Mouse (Mus musculus) spleen, postnatal 4 days (tissue): ENCODE data around the gene Crocc.

ENCODE experiments used
- DNase-seq, 2 experiments: peaks; one replicate each; pipeline ENCODE4 v3.0.0; 2022; ENCODE audit warnings: low spot score in 2 of 2

Gene Crocc

GRCm38 (mm10) chr4:141020811-141021613, 39.3 kb downstream of the Crocc start:
- no peak for DNase-seq

DNA sequence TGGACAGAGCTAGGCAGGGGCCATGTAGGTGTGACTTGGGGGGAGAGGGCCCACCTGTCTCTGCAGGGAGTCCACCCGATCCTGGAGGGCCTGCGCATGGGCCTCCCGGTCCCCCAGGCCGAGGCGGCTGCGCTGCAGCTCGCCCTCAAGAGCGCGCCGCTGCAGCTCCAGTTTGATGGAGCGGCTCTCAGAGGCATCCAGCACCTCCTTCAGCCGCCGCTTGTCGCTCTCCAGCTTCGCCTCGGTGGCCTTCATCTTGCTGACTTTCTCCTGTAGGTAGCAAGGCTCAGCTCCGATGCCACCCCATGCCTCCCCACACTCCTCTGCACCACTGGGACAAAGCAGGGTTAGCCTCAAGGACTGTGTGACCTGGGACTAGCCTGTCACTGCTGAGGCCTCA, 40.1 kb downstream of the Crocc start:
- no peak for DNase-seq

DNA sequence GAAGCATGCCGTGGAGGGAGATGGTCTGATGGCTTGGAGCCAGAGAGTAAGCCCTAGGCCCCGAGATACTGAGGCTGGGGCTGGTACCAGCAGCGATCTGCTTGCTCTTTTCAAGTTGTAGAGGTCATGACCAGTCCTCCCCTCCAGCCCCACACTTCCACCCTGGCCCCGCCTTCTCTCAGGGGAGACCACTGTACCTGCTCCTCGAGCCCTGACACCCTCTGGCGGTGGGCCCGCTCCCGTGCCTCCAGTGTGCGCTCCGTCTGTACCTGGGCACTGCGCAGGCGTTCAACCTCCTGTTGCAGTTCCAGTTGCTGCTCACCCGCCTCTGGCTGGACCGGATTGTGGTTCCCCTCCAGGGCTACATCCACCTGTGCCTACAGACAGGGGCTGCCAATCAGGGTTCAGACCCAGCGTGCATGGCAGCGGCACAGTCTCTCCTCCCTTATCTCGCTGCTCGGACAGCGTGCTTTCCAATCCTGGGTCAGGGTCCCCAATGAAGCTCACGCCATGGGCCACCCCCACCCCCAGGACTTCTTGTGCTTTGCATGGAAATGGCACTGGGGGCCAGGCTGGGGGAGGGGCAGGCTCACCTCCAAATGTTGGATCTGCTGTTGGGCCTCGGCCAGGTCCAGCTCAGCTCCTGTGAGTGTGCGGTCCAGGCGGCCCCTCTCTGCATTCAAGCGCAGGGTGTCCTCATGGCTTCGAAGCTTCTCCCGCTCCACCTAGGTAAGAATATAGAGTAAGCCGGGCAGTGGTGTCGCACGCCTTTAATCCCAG, 42.5 kb downstream of the Crocc start:
- DNase-seq = no peak

GRCm38 (mm10) chr4:141016311-141016710, 44.0 kb downstream of the Crocc start:
- no peak for DNase-seq

DNA sequence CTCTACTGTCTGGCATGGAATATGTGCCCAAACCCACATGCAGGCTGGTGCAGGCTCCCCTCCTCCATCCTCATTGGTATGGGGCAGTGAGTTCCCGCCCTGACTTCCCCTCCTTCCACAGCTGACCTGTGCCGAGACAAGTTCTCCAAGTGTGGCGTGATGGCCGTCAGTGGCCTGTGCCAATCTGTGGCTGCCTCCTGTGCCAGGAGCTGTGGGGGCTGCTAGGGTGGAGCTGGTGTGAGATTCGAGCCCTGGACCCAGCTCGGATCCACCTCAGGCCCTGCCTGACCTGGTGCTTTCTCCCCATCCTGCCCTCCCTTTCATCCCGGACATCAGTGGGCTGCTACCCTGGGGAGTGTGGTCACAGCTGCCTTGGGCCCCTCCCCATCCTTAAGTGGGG, 45.0 kb downstream of the Crocc start:
- DNase-seq = no peak

DNA sequence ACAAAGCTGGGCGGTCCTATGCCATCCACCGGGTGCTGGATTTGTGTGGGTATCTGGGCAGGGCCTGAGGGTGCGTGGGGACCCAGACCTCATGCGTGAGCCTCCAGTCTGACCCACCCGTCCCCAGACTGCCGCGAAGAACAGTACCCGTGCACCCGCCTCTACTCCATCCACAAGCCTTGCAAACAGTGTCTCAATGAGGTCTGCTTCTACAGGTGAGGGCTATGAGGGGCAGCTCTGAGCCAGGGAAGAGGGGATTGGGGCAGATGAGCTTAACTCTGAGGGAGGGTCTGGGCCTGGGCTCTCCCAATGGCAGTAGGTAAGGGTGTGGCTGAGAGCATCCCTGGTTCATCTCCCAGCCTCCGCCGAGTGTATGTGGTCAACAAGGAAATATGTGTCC, 45.5 kb downstream of the Crocc start:
- no peak for DNase-seq

GRCm38 (mm10) chr4:141014114-141014513, 46.2 kb downstream of the Crocc start:
- DNase-seq = no peak

- no peak for DNase-seq
These were observed 47.8 kb downstream of the Crocc start for GRCm38 (mm10) chr4:141012558-141012957.

DNA sequence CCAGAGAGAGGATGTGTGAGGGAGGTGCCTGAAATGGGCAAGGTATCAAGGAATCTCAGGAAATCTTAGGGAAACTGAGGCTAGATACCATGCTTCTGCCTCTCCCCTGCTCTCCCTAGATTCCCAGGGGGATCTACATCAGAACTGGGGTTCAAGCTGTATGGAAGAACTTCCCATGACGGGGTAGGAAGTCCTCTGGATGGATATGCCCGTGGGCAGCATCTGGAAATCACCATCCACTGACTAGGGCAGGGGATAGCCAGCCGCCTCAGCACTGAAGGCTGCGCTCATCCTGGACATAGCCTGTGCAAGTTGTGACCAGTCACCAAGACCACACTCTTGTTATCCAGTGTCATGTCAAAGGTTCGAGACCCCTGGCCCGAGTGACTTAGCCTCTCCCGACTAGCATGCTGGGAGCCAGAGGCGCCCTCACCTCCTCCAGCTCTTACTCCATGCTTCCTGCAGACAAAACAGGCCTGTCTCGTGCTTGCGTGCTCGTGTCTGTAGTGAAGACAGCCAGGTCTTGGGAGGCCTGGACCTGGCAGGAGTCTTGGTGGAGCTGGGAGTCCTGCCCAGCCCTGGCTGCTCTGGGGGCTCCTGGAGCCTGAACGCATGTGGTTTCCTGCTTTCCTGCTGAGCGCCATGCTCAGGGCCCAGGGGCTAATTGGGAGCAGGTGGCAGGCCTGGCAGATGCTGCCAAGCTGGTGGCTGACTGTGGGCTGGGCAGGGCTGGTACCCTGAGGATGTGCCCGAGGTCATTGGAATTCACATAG, 48.6 kb downstream of the Crocc start:
- no peak for DNase-seq

DNA sequence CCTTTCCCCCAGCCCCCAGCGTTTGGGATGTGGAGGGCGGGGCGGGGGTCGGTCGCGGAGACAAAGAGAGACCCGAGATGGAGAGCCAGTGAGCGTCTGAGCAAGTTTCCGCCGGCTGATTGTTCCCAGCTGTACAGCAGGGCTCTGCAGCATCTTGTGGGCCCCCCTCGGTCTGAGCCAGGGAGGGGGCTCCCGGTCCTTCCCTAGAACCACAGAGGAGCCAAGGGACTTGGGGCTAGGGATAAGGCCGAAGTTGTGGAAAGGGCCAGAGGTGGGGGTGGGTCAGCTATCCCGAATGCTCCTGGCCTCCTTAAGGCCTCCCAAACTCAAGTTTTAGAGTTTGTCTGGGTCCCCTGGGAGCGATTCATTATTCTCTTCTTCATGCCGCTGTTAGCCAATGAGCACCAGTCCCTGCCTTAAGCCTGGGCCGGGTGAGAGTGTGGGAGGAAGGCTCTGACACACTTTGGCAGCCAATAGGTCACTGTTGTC, 49.4 kb downstream of the Crocc start:
- no peak for DNase-seq

DNA sequence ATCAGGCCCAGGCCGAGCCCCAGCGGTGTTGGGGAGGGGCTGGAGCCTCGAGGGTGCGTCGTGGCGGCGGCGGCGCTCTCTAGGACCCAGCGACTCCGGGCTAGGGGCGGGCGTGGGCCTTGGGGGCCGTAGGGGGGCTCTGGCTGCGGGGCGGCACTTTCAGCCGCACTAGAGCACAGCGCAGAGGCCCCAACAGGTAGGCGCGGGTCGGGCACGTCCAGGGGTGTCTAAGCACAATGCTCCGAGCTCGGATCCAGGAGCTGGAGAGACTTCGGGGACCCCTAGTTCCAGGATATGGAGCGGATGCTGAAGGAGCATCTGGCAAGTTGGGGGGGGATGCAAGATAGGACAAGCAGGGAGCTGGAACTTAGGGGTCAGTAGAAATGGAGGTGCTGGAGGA, 49.8 kb downstream of the Crocc start:
- DNase-seq = no peak

DNA sequence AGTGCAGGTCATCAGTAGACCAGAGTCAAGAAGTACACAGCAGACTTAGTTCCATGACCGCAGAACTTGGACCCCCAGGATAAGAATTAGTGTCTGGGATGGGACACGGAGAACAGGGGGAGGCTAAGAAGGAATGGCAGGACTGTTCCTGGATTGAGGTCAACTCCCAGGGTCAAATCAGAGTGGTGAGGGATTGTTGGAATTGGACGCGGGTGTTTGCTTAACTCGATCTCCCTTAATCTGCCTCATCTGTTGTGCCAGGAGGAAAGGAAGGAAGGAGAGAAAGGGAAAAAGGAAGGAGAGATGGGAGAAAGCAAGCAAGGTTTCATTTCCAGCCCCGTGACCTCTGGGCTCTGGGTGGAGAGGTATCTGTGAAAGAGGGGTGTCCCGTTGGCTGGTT, 50.2 kb downstream of the Crocc start, which contains the start of gene Mfap2:
Gene Mfap2, plus strand, starts transcription at position 301 of the 400 bp plus-strand sequence.
- DNase-seq = no peak

DNA sequence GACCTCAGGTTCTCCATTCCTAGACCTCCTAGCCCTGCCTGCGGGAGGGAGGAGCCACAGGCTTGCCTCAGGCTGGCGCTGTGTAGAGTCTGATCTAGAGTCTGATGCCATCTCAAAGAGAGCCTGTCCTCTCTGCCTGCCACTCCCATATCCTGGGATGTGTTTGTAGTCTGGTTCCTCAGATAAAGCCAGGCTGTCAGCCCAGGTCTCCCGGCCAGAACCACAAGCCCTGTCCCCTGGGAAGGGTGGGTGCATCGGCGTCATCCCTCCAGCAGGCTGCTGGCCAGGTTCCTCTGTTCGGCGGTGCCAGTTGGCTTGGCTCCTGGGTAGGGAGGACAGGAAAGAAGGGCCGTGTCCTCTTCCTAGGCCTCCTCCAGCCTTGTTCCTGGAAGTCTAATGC, 52.3 kb downstream of the Crocc start:
- peak in 1 of 2 experiments; percentile 32 for DNase-seq

DNA sequence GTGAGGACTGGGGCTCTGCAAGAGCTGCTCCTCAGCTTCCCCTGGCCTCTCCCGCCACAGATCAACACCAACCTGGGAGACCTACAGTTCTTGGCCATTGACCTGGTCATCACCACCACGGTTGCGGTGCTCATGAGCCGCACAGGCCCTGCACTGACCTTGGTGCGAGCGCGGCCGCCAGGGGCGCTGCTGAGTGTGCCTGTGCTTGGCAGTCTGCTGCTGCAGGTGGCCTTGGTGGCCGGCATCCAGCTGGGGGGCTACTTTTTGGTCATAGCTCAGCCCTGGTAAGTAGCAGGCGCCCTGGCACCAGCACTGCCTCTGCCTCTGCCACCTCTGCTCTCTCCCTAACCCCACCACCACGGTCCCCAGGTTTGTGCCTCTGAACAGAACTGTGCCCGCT, 54.4 kb downstream of the Crocc start:
- no peak for DNase-seq

GRCm38 (mm10) chr4:140996812-140997211, 63.5 kb downstream of the Crocc start:
- DNase-seq = no peak

DNA sequence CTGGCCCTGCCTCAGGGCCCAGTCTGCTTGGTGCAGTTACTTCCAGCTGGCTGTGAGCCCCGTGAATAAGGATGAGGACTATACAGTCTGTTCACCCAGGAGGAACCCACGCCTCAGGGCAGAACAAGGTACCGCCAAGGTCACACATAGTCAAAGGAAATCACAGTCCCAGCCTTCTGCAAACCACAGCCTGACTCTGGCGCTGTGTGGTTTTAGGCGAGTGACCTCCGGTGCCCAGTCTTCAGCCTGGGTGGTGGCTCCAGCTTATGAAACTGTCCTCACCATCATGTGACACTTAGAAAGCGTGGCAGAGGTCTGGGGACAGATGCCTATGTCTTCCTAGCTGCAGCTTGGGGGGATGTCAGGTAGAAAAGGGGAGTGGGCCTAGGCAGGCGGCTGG, 64.5 kb downstream of the Crocc start:
- DNase-seq = no peak

DNA sequence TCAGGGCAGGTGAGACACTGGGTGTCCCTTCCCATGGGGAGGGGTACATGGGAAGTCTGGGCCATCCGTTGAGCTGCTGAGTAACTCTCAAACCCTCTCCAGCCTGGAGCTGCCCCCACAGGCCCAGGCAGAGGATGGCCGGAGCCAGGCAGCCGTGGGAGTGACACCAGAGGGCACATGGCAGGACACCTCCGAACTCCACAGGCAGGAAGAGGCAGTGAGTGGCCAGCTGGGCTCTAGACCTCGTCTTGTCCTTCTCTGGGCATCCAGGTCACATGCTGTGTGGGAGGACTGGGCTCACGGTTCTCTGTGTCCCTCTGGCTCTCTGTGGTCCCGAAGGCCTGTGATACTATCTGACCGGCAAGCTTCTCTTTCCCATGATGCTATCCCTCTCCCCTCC, 66.5 kb downstream of the Crocc start:
- DNase-seq = no peak

GRCm38 (mm10) chr4:140992215-140992614, 68.1 kb downstream of the Crocc start:
- DNase-seq = no peak

DNA sequence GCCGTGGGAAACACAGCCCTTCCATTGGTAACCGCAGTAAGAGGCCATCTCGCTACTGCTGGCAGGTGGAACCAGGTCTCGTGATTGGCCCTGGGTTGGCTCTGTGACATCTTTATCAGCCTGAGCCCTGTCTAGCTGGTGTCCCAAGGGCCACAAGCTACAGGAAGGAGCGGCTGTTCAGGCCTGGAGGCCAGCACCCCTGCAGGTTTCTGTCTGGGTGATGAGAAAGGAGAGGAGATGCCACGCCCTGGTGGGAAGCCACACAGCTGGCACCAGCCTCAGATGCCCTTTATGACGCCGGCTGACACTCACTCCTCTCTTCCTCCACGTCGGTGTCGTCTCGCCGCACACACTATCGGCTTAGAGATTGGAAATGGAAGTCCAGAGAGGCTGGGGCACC, 70.9 kb downstream of the Crocc start:
- peak in 1 of 2 experiments; percentile 40 for DNase-seq

DNA sequence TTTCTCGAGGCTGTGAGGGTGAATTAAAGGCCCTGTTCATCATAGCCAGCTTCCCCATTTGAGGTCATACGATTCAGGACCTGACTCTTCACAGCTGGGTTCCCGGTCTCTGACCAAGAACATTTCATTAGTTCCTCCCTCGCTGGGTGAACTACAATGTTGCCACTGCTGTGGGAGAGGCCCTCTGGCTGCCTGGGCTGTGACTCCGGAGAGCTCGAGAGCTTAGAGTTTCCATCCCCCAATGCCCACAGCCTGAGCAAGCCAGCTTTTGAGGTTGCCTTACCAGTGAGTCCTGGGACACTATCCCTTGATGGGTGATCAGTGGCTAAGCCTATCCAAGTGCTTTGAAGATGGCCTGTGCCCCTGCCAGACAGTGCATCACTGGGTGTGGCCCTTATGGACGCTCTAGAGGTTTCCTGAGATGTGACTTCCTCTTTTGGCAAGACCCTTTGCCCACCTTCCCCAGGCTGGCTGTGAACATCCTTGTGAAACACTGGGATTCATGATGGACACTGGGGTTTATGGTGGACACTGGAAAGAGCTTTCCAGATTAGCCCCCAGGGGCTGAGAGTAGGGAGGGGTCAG, 71.6 kb downstream of the Crocc start:
- peak in 1 of 2 experiments; percentile 45 for DNase-seq

DNA sequence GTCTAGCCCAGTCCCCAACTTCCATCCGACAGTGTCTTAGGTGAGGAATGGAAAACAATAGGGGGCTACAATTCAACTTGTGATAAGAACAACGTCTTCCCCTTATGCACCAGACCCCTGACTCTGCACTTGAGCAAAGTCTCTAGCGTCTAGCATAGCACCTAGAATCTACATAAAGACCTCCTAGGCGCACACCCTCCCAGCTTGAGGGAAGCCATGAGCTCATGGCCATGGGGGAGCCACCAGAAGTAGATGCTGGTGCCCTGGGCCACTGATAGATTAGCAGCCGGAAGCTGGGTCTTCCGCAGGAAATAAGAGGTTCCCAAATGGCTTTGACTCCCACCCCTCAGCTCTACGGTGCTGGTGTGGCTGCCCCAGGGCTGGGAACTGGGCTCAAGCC, 72.9 kb downstream of the Crocc start:
- no peak for DNase-seq
